Mouse (Mus musculus) cerebellum, adult (tissue): ENCODE measurements around the gene Zfp184.
A peak's percentile ranks its signal among the peaks of the same experiment; 100 is the strongest.

ENCODE experiments used
- ATAC-seq: cut with Nextera tagmentation; 2 replicates; pipeline ENCODE4 v1.9.2; 2017; ENCODE audit warnings: mild to moderate bottlenecking, moderate library complexity, mixed read lengths; ENCODE audit not compliant: insufficient number of reproducible peaks, low FRiP score, low TSS enrichment

Gene Zfp184

GRCm38 (mm10) chr13:21980981-21981802 is 36.3 kb downstream of the Zfp184 start, which contains the start of gene Pom121l2:
Gene Pom121l2 (plus strand): TSS chr13:21981194.
- ATAC-seq, result peak; percentile 36; the same call in 1 of the 2 replicates

- ATAC-seq, result no peak
Measured at GRCm38 (mm10) chr13:21981803-21982193, 36.9 kb downstream of the Zfp184 start.

GRCm38 (mm10) chr13:21984486-21984885 is 39.6 kb downstream of the Zfp184 start:
- ATAC-seq, result no peak

- ATAC-seq, result no peak
Measured at GRCm38 (mm10) chr13:21992550-21992949, 47.7 kb downstream of the Zfp184 start.

GRCm38 (mm10) chr13:21993957-21994738 is 49.3 kb downstream of the Zfp184 start:
- no peak for ATAC-seq

- ATAC-seq, result no peak
Measured at GRCm38 (mm10) chr13:21994896-21995295, 50.0 kb downstream of the Zfp184 start.

GRCm38 (mm10) chr13:21995331-21995914 is 50.5 kb downstream of the Zfp184 start:
- ATAC-seq, result no peak

GRCm38 (mm10) chr13:21996101-21996839 is 51.4 kb downstream of the Zfp184 start:
- ATAC-seq, result no peak

GRCm38 (mm10) chr13:21996840-21997185 is 51.9 kb downstream of the Zfp184 start:
- no peak for ATAC-seq

- no peak for ATAC-seq
Measured at GRCm38 (mm10) chr13:21997201-21997820, 52.4 kb downstream of the Zfp184 start.

- ATAC-seq, result no peak
Measured at GRCm38 (mm10) chr13:21997821-21998220, 52.9 kb downstream of the Zfp184 start.

GRCm38 (mm10) chr13:21998412-21998811 is 53.5 kb downstream of the Zfp184 start:
- ATAC-seq, result no peak

GRCm38 (mm10) chr13:21999147-21999546 is 54.3 kb downstream of the Zfp184 start:
- ATAC-seq, result no peak

GRCm38 (mm10) chr13:22001346-22001745 is 56.5 kb downstream of the Zfp184 start:
- no peak for ATAC-seq

GRCm38 (mm10) chr13:22001823-22002222 is 56.9 kb downstream of the Zfp184 start:
- ATAC-seq, result no peak

- no peak for ATAC-seq
Measured at GRCm38 (mm10) chr13:22005605-22006333, 60.9 kb downstream of the Zfp184 start.

- no peak for ATAC-seq
Measured at GRCm38 (mm10) chr13:22006334-22007120, 61.6 kb downstream of the Zfp184 start.

- no peak for ATAC-seq
Measured at GRCm38 (mm10) chr13:22007121-22007510, 62.2 kb downstream of the Zfp184 start.

- no peak for ATAC-seq
Measured at GRCm38 (mm10) chr13:22007872-22008271, 63.0 kb downstream of the Zfp184 start.
